Mouse (Mus musculus) liver, embryonic 16.5 days (tissue): ENCODE measurements around the gene Hspb3. TPM values are rescaled to one million over a fixed set of nuclear protein-coding genes. Genes with fewer than 3 reads are reported as not detected.

Source experiments
- ATAC-seq: fragments of 200-750 bp; cut with Nextera tagmentation; 2 replicates; pipeline ENCODE4 v1.8.0; 2017; ENCODE audit warnings: low read depth, mild to moderate bottlenecking, moderate number of reproducible peaks, moderate library complexity
- H3K27ac ChIP-seq: fragments of 300-500 bp; sonication (generic); 2 replicates; pipeline ENCODE4 v1.5.1; 2014; ENCODE audit warnings: mild to moderate bottlenecking, low read length
- H3K27me3 ChIP-seq: fragments of 300-500 bp; sonication (generic); 2 replicates; pipeline ENCODE4 v1.6.1; 2014; ENCODE audit warnings: low read depth, low read length, mixed read lengths; ENCODE audit not compliant: control insufficient read depth, insufficient read depth
- H3K36me3 ChIP-seq: fragments of 300-500 bp; sonication (generic); 2 replicates; pipeline ENCODE4 v1.6.1; 2014; ENCODE audit warnings: mild to moderate bottlenecking; ENCODE audit not compliant: control insufficient read depth, insufficient read depth
- H3K4me1 ChIP-seq: fragments of 300-500 bp; sonication (generic); 2 replicates; pipeline ENCODE4 v1.6.1; 2014; ENCODE audit warnings: low read depth, low read length, mixed read lengths; ENCODE audit not compliant: control insufficient read depth
- H3K4me2 ChIP-seq: fragments of 300-500 bp; sonication (generic); 2 replicates; pipeline ENCODE4 v1.6.1; 2014; ENCODE audit warnings: low read depth, low read length, mixed read lengths
- H3K4me3 ChIP-seq: fragments of 300-500 bp; sonication (generic); 2 replicates; pipeline ENCODE4 v1.5.1; 2014; ENCODE audit warnings: low read depth, mild to moderate bottlenecking, low read length
- H3K9ac ChIP-seq: fragments of 300-500 bp; sonication (generic); 2 replicates; pipeline ENCODE4 v1.6.1; 2014; ENCODE audit warnings: low read depth, low read length
- H3K9me3 ChIP-seq: fragments of 300-500 bp; sonication (generic); replicated peaks from 2 replicates; pipeline ENCODE4 v1.6.1; 2016; ENCODE audit warnings: low read length; ENCODE audit not compliant: control insufficient read depth
- WGBS: fragments of 180-500 bp; shearing (Covaris S2); extraction: QIAGEN DNeasy Blood & Tissue Kit; methylation state at CpG from one replicate; pipeline ENCODE4 v1.1.7; 2014; ENCODE audit not compliant: insufficient replicate concordance; 5-methylcytosine and 5-hydroxymethylcytosine counted together
- polyA plus RNA-seq: library from polyadenylated mRNA; unstranded; fragments of >200 nt; fragmentation: Nextera tagmentation; extraction: Ambion mirVana; gene quantifications from 2 replicates; pipeline ENCODE4 v1.2.1, GENCODE M21; 2015

Gene Hspb3
- polyA plus RNA-seq, 1 experiment from 2014 or later, result 0.70 TPM

- H3K36me3 ChIP-seq, result no peaks in the 10 kb centered on the region
- WGBS, result 59% methylated on average over 4 of the region's 4 CpGs
- H3K4me2 ChIP-seq, result no peak overlapping the region
- no peaks in the 10 kb centered on the region for H3K27me3 ChIP-seq
- no peak overlapping the region for H3K9ac ChIP-seq
- H3K27ac ChIP-seq, result no peak overlapping the region
- ATAC-seq, result no peak
- no peaks in the 10 kb centered on the region for H3K9me3 ChIP-seq
- no peak overlapping the region for H3K4me3 ChIP-seq
- no peaks in the 10 kb centered on the region for H3K4me1 ChIP-seq
Measured at GRCm38 (mm10) chr13:113656639-113657038, 6.8 kb downstream of the Hspb3 start.

- H3K27me3 ChIP-seq, result no peaks in the 10 kb centered on the region
- ATAC-seq, result no peak
- 70% methylated on average over 4 of the region's 4 CpGs for WGBS
- H3K27ac ChIP-seq, result no peak overlapping the region
- H3K4me3 ChIP-seq, result no peak overlapping the region
- no peaks in the 10 kb centered on the region for H3K9me3 ChIP-seq
- H3K36me3 ChIP-seq, result no peaks in the 10 kb centered on the region
- no peak overlapping the region for H3K9ac ChIP-seq
- H3K4me1 ChIP-seq, result no peaks in the 10 kb centered on the region
- no peak overlapping the region for H3K4me2 ChIP-seq
Measured at GRCm38 (mm10) chr13:113655511-113655910, 8.0 kb downstream of the Hspb3 start.

DNA sequence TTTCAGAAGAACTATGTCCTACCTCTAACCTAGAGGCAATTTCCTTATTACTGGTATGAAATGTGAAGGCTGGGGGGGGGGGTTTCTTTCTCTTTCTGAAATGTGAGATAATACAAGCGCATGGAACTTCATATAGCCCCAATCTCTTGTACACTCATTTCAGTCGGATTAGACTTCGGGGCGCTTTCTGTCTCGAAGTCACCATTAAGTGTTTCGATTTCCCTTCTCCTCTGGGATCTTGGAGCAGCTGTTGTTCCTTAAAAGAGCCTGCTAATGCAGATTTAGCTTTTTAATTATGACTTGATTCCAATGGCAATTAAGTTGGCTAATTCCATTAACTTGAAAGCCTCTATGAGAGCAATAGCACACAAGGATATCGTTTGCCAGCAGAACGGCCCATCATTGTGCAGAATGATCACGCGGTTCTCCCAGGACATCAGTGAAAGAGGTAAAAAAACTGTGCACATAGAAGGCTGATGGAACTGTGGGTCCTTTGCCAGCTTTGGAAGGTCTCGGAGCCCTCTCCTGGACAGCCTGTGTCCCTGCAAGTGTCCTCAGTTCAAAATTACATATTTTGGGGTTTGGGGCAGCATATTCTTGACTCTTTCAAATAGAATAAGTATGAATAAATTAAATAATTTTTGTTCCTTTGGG is 22.4 kb downstream of the Hspb3 start:
- no peaks in the 10 kb centered on the region for H3K27me3 ChIP-seq
- no peak overlapping the region for H3K4me3 ChIP-seq
- no peak overlapping the region for H3K4me2 ChIP-seq
- H3K27ac ChIP-seq, result no peak overlapping the region
- ATAC-seq, result no peak
- no peaks in the 10 kb centered on the region for H3K36me3 ChIP-seq
- 75% methylated on average over 11 of the region's 11 CpGs for WGBS
- H3K9me3 ChIP-seq, result no peaks in the 10 kb centered on the region
- H3K4me1 ChIP-seq, result no peaks in the 10 kb centered on the region; the same call in 1 of the 2 replicates
- no peak overlapping the region for H3K9ac ChIP-seq

- WGBS, result 19% methylated on average over 7 of the region's 7 CpGs
- Histone ChIP-seq H3K4me3 (no peak overlapping the region), H3K27me3 (no peaks in the 10 kb centered on the region), H3K4me1 (no peaks in the 10 kb centered on the region; the same call in 1 of the 2 replicates), H3K36me3 (no peaks in the 10 kb centered on the region), H3K27ac (no peak overlapping the region), H3K9ac (no peak overlapping the region), H3K4me2 (no peak overlapping the region), H3K9me3 (no peaks in the 10 kb centered on the region)
- no peak for ATAC-seq
Measured at GRCm38 (mm10) chr13:113638914-113639313, 24.6 kb downstream of the Hspb3 start.

DNA sequence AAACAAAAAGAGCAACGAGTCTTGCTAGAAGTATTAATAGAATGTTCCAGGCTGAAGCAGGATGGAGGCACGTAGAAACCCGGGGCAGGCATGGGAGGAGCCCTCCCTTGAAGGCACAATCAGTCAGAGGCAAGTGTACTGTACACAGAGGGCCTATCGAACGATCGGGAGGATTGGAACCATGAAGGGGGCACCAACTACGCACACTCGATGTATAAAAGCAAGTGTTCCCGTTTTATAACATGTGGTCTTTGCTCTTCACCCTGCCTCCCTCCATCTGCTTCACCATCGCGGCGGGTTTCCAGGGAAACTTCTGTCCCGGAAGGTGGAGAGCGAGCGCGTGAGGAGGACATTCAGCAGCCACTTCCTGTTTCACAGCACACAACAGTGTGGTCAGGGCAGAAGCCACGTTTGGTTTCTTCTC is 27.7 kb downstream of the Hspb3 start:
- H3K4me3 ChIP-seq, result no peak overlapping the region
- 29% methylated on average over 17 of the region's 17 CpGs for WGBS

GRCm38 (mm10) chr13:113634732-113635481 is 28.6 kb downstream of the Hspb3 start:
- Histone ChIP-seq H3K27ac (no peak overlapping the region), H3K27me3 (no peaks in the 10 kb centered on the region), H3K9ac (no peak overlapping the region), H3K36me3 (no peaks in the 10 kb centered on the region), H3K4me2 (no peak overlapping the region), H3K4me3 (no peak overlapping the region), H3K9me3 (no peaks in the 10 kb centered on the region), H3K4me1 (no peaks in the 10 kb centered on the region; the same call in 1 of the 2 replicates)
- no peak for ATAC-seq
- WGBS, result 51% methylated on average over 15 of the region's 15 CpGs

More for the DNA sequence above, 27.7 kb downstream of the Hspb3 start:
- Histone ChIP-seq H3K9me3 (no peaks in the 10 kb centered on the region), H3K27me3 (no peaks in the 10 kb centered on the region), H3K27ac (no peak overlapping the region), H3K4me1 (no peaks in the 10 kb centered on the region; the same call in 1 of the 2 replicates), H3K36me3 (no peaks in the 10 kb centered on the region), H3K4me2 (peak overlapping the region; percentile 22; the same call in 1 of the 2 replicates), H3K9ac (no peak overlapping the region)
- peak; percentile 35; the same call in 1 of the 2 replicates for ATAC-seq

DNA sequence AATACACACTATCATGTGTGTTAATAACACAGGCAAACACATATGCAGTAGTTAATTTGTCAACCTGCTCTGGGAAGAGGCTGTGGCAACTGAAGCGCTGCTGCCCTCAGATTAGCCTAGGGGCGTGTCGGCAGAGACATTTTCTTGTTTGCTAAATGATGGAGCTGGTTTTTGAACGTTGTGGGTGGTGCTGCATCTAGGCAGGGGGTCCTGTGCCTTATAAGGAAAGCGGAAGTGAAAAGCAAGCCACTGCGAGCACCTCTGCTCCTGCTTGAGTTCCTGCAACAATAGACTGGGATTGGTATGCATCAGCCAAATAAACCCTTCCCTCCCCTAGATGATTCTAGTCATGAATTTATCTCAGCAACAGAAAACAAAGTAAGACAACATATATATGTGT is 31.0 kb downstream of the Hspb3 start:
- Histone ChIP-seq H3K4me1 (no peaks in the 10 kb centered on the region; the same call in 1 of the 2 replicates), H3K9me3 (no peaks in the 10 kb centered on the region), H3K9ac (no peak overlapping the region), H3K27me3 (no peaks in the 10 kb centered on the region), H3K4me2 (no peak overlapping the region), H3K4me3 (no peak overlapping the region), H3K27ac (no peak overlapping the region), H3K36me3 (no peaks in the 10 kb centered on the region)
- 35% methylated on average over 6 of the region's 6 CpGs for WGBS
- ATAC-seq, result no peak

DNA sequence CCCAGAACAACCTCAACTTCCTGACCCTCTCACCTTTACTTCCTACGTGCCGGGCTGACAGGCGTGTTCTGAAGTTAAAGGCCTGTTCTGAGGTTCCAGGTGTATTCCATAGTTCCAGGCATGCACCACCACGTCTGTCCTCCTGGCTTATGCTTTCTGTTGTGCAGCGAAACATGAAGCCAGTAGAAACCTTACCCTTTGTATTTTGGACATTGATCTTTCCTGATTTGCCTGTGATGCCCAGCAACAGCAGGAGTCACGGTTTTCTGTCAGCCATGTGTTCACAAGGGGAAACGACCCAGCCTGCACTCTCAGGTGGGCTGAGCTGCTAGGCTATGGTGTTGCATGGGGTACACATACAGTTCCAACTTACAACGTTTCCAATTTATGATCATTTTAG is 35.9 kb downstream of the Hspb3 start:
- 60% methylated on average over 8 of the region's 8 CpGs for WGBS
- Histone ChIP-seq H3K4me3 (no peak overlapping the region), H3K9ac (no peak overlapping the region), H3K27ac (no peak overlapping the region), H3K36me3 (no peaks in the 10 kb centered on the region), H3K4me1 (no peaks in the 10 kb centered on the region; the same call in 1 of the 2 replicates), H3K27me3 (no peaks in the 10 kb centered on the region), H3K4me2 (no peak overlapping the region), H3K9me3 (no peaks in the 10 kb centered on the region)
- no peak for ATAC-seq

- Histone ChIP-seq H3K27me3 (0 out of 2 replicates have a peak, but pooled peaks cover under 1% of the 10 kb centered on the region), H3K4me2 (no peak overlapping the region), H3K27ac (no peak overlapping the region), H3K36me3 (no peaks in the 10 kb centered on the region), H3K9ac (no peak overlapping the region), H3K9me3 (no peaks in the 10 kb centered on the region), H3K4me3 (no peak overlapping the region), H3K4me1 (no peaks in the 10 kb centered on the region; the same call in 1 of the 2 replicates)
- 48% methylated on average over 8 of the region's 8 CpGs for WGBS
- ATAC-seq, result no peak
Measured at GRCm38 (mm10) chr13:113622865-113623255, 40.6 kb downstream of the Hspb3 start.
